Mouse (Mus musculus): ENCODE measurements around the gene Fbxl5. TPM values are rescaled to one million over a fixed set of nuclear protein-coding genes. Genes with fewer than 3 reads are reported as not detected.

Fbxl5 gene
- polyA plus RNA-seq, 1 experiment from 2014 or later = 91.7 TPM

DNA sequence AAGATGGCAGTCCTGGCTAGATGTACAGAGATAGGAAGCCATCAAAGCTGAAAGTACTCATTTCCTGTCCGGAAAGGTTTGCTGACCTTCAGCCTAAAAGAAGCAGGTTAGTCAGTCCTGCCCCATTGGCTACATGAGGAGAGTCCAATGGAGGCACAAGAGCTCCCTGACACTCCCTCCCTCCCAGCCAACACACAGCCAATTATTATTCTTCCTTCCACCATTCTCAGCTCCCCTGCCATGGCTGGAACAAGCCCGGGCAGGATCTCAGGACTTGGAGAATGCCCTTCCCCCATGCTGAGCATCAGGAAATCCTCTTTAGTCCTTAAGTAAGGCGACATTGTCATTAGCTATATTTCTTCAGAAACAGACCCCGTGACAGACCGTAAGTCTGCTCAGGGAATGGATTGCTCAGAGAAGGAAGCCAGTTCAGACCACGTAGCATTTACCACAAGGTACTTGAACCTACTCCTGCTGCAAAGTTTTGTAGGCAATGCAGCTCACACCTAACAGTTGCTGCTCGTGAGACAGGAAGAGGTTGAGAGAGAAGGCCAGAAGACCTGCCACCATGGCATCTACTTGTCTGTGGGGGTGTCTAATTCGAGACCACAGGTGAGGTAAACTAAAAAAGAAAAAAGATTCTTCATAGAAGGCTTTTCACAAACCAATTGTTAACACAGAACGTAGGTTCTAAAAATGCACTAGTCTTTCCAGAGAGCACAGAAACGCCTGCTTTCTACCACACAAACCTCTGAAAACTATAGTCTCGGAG lies 31.8 kb upstream of the Fbxl5 start:
- no peak for TF ChIP-seq CTCF (IDR thresholded peaks at IDR 0.05)
- POLR2A ChIA-PET = no interaction called here
- H3K27me3 ChIP-seq = no peaks in the 10 kb centered on the region
- ATAC-seq = no peak
- in situ Hi-C loops (cut with MboI; ENCODE audit: low pct_unique_long_range_greater_than_20kb) = no loop called here
- CTCF ChIA-PET = interaction anchor here (0.9 kb wide), 1 partner anchor 11 kb away, joined by 6 read pairs; no protein-coding TSS in a partner anchor
- DNase-seq (ENCODE audit: low read depth, low spot score) = no peak

- in situ Hi-C loops (cut with MboI; ENCODE audit: low pct_unique_long_range_greater_than_20kb) = no loop called here
- ChIA-PET POLR2A (no interaction called here), CTCF (interaction anchor here (4.4 kb wide), 1 partner anchor 11 kb away, joined by 18 read pairs; no protein-coding TSS in a partner anchor)
- DNase-seq (ENCODE audit: low read depth, low spot score) (no peak), ATAC-seq (no peak)
- TF ChIP-seq CTCF (IDR thresholded peaks at IDR 0.05) = no peak
- no peaks in the 10 kb centered on the region for H3K27me3 ChIP-seq
Observed at GRCm38 (mm10) chr5:43848275-43848674, 26.8 kb upstream of the Fbxl5 start.

DNA sequence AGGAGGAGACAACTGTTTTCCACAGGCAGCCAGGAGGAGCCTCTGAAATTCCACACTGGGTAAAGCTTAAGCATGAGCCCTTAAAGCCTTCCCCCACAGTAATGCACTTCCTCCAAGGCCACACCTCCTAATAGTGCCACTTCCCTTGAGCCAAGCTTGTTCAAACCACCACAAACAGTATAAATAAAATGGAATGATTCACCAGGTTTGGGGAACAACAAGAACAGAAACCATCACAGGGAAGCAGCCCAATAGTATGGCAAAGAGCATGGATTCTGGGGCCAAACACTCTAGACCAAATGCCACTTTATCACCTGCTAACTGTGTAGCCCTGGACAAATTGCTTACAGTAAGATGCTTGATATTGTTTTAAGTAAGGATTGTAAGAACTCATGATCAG lies 26.1 kb upstream of the Fbxl5 start:
- no peak for DNase-seq (ENCODE audit: low read depth, low spot score)
- in situ Hi-C loops (cut with MboI; ENCODE audit: low pct_unique_long_range_greater_than_20kb) = no loop called here
- POLR2A ChIA-PET = interaction anchor here (0.6 to 1.1 kb wide), 3 partner anchors 8 to 174 kb away, joined by 3 read pairs; no protein-coding TSS in a partner anchor
- no peak for ATAC-seq
- CTCF ChIA-PET = interaction anchor here (1.3 to 4.4 kb wide), 3 partner anchors 10 to 46 kb away, joined by 4 to 18 read pairs (median 5); no protein-coding TSS in a partner anchor
- no peaks in the 10 kb centered on the region for H3K27me3 ChIP-seq
- no peak for TF ChIP-seq CTCF (IDR thresholded peaks at IDR 0.05)

GRCm38 (mm10) chr5:43846227-43846626 lies 24.8 kb upstream of the Fbxl5 start:
- no peak for TF ChIP-seq CTCF (IDR thresholded peaks at IDR 0.05)
- in situ Hi-C loops (cut with MboI; ENCODE audit: low pct_unique_long_range_greater_than_20kb) = no loop called here
- H3K27me3 ChIP-seq = no peaks in the 10 kb centered on the region
- ChIA-PET CTCF (interaction anchor here (1.1 to 4.4 kb wide), 4 partner anchors 9 to 174 kb away, joined by 3 to 18 read pairs (median 6); no protein-coding TSS in a partner anchor), POLR2A (no interaction called here)
- DNase-seq (ENCODE audit: low read depth, low spot score) (no peak), ATAC-seq (no peak)

DNA sequence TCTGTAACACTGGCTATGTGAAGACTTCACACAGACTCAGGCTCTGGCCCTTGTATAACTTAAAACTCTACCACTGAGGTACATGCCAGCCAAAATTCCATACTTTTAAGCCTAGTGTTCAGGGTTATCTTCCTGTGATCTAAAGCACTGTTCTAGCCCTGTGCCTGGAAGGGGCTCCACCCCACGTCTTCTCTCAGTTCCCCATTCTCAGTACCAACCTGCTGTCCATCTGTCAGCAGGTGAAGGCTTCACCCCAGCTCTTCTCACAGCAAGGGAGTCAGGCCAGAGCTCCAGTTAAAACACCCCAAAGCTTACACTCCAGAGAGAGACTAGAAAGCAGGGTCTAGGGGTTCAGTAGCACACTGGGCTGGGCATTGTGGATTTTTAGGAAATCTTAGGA lies 24.2 kb upstream of the Fbxl5 start:
- CTCF ChIA-PET = interaction anchor here (1.1 to 4.4 kb wide), 4 partner anchors 8 to 174 kb away, joined by 3 to 18 read pairs (median 6); no protein-coding TSS in a partner anchor
- no peaks in the 10 kb centered on the region for H3K27me3 ChIP-seq
- ATAC-seq (no peak), DNase-seq (ENCODE audit: low read depth, low spot score) (no peak)
- no peak for TF ChIP-seq CTCF (IDR thresholded peaks at IDR 0.05)
- POLR2A ChIA-PET = interaction anchor here (0.6 to 1.3 kb wide), 4 partner anchors 23 to 184 kb away, joined by 3 to 6 read pairs (median 5); partner anchors contain the start of genes Cc2d2a and Cd38
- in situ Hi-C loops (cut with MboI; ENCODE audit: low pct_unique_long_range_greater_than_20kb) = no loop called here

DNA sequence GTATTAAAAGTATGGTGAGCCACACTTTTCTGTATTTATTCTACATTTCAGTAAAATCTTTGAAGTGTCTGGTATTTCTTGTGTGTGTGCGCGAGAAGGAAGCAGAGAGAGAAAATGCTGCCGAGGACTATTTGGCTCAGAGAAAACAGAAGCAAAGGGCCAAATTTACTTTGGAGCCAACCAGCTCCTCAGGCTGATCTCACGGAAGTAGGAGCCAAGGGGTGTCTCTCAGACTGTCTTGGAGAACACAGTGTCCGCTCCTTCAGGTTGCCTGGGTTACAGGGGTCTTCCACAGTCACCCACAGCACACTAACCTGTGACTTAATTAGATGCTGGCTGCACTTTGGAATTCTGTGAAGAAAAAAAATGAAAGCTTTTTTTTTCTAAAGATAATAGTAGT lies 23.6 kb upstream of the Fbxl5 start:
- no peak for TF ChIP-seq CTCF (IDR thresholded peaks at IDR 0.05)
- POLR2A ChIA-PET = interaction anchor here (0.6 to 1.3 kb wide), 5 partner anchors 24 to 183 kb away, joined by 3 to 6 read pairs (median 5); partner anchors contain the start of genes Cc2d2a and Cd38
- no peak for DNase-seq (ENCODE audit: low read depth, low spot score)
- CTCF ChIA-PET = interaction anchor here (1.1 to 4.4 kb wide), 3 partner anchors 7 to 173 kb away, joined by 3 to 18 read pairs (median 8); no protein-coding TSS in a partner anchor
- in situ Hi-C loops (cut with MboI; ENCODE audit: low pct_unique_long_range_greater_than_20kb) = no loop called here
- H3K27me3 ChIP-seq = no peaks in the 10 kb centered on the region
- no peak for ATAC-seq

DNA sequence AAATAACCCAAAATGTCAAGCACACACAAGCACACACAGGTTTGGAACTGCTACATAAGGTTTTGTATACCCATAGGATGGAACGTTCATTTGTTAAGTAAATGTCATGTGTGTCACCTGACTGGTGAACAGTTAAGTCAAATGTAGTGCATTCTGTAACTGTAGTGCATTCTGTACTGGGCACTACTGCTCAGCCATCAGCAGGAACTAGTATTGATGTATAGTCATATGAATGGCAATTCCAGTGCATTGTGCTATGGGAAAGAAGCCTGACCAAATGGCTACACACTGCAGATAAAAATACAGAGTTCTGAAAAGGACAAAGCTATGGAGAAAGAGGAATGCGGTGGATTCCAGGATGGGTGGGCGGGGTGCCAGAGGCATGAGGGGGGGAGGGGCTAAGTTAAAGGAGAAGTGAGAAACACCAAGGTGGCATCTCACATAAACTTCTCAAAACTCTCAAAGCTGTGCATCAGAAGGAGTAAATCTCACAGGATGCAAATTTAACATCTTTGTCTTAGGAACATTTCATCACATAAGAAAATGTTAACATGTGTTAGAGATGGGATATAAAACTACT lies 21.2 kb upstream of the Fbxl5 start:
- TF ChIP-seq CTCF (IDR thresholded peaks at IDR 0.05) = no peak
- POLR2A ChIA-PET = no interaction called here
- no peak for DNase-seq (ENCODE audit: low read depth, low spot score)
- in situ Hi-C loops (cut with MboI; ENCODE audit: low pct_unique_long_range_greater_than_20kb) = loop anchor here (5.0 kb wide), 1 partner anchor 150 kb away; no protein-coding TSS in a partner anchor
- ATAC-seq = no peak
- CTCF ChIA-PET = interaction anchor here (1.0 to 1.3 kb wide), 2 partner anchors 50 to 141 kb away, joined by 3 read pairs; no protein-coding TSS in a partner anchor
- no peaks in the 10 kb centered on the region for H3K27me3 ChIP-seq

GRCm38 (mm10) chr5:43842011-43842285 lies 20.5 kb upstream of the Fbxl5 start:
- ATAC-seq = no peak
- ChIA-PET POLR2A (no interaction called here), CTCF (interaction anchor here (0.9 to 2.4 kb wide), 6 partner anchors 9 to 149 kb away, joined by 3 to 9 read pairs (median 5); partner anchors contain the start of gene Fbxl5)

DNA sequence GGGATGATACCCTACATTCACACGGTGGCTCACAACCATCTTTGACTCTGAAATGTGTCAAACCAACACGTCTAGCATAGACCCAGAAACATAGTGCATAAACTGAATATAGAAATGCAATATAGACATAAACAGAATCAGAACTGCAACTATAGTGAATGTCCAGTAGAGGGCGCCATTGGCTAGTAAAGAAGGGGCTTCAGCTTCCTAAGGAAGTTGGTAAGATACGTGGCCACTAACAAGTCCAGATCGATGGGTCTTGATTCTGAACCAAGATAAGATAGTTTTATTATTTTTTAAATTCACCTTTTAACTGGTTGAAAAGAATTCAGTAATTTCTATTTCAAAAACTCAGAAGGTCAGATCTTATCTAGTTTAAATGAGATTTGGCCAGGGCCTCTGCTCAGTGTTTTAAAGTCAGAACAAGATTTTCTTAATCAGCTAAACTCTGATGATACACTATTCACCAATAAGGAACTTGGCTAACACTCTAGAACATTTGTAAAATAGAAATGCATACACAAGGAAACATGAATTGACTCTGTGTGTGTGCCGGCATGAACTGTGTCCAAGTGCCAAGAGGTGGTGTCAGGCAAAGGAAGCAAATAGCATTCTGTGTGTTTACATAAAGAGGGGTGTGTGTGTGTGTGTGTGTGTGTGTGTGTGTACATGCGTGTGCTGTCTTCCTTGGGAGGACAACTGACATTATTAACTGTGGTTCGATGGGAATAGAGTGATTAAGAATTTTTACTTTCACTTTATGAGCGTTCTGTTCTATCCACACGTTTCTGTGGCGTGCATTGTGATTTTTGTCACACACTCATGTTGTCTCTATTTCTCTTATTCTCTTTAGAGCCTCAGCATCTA lies 19.9 kb upstream of the Fbxl5 start:
- no peaks in the 10 kb centered on the region for H3K27me3 ChIP-seq
- DNase-seq (ENCODE audit: low read depth, low spot score) (peak; percentile 34), ATAC-seq (no peak)
- CTCF ChIA-PET = interaction anchor here (0.9 to 2.4 kb wide), 10 partner anchors 10 to 149 kb away, joined by 3 to 9 read pairs (median 4); partner anchors contain the start of genes Bst1 and Fbxl5
- peak; percentile 72 for TF ChIP-seq CTCF (IDR thresholded peaks at IDR 0.05)
- in situ Hi-C loops (cut with MboI; ENCODE audit: low pct_unique_long_range_greater_than_20kb) = loop anchor here (5.0 kb wide), 1 partner anchor 151 kb away; no protein-coding TSS in a partner anchor
- POLR2A ChIA-PET = interaction anchor here (1.7 kb wide), 1 partner anchor 14 kb away, joined by 3 read pairs; no protein-coding TSS in a partner anchor

More at GRCm38 (mm10) chr5:43842011-43842285, 20.5 kb upstream of the Fbxl5 start:
- no peaks in the 10 kb centered on the region for H3K27me3 ChIP-seq
- in situ Hi-C loops (cut with MboI; ENCODE audit: low pct_unique_long_range_greater_than_20kb) = loop anchor here (5.0 kb wide), 1 partner anchor 150 kb away; no protein-coding TSS in a partner anchor
- TF ChIP-seq CTCF (IDR thresholded peaks at IDR 0.05) = no peak
- DNase-seq (ENCODE audit: low read depth, low spot score) = no peak
